Mouse (Mus musculus): ENCODE measurements around the gene Cd72. TPM values are rescaled to one million over a fixed set of nuclear protein-coding genes. Genes with fewer than 3 reads are reported as not detected.

The Cd72 gene
- polyA plus RNA-seq, 1 experiment from 2014 or later = 7.9 TPM

GRCm38 (mm10) chr4:43470301-43470700, 15.9 kb upstream of the Cd72 start:
- Histone ChIP-seq H3K27ac (replicated peaks; ENCODE audit: low read depth, low read length) (no peak overlapping the region), H3K27me3 (ENCODE audit: control insufficient read depth, insufficient read depth, low read length) (no peaks in the 10 kb centered on the region), H3K4me2 (ENCODE audit: low read length) (no peak overlapping the region), H3K4me3 (replicated peaks; ENCODE audit: low read depth, low read length) (no peak overlapping the region), H3K36me3 (ENCODE audit: control insufficient read depth, insufficient read depth, low read length) (no peaks in the 10 kb centered on the region), H3K9me3 (ENCODE audit: control insufficient read depth, low read length) (no peaks in the 10 kb centered on the region), H3K4me1 (ENCODE audit: control insufficient read depth, insufficient read depth, low read length) (no peaks in the 10 kb centered on the region), H3K9ac (replicated peaks; ENCODE audit: low read length) (no peak overlapping the region)
- whole genome bisulfite sequencing = 95% methylated on average over 10 of the region's 10 CpGs
- ATAC-seq (ENCODE audit: low FRiP score, low TSS enrichment) = no peak
- DNase-seq = no peak

GRCm38 (mm10) chr4:43466872-43467271, 12.4 kb upstream of the Cd72 start:
- no peak for ATAC-seq (ENCODE audit: low FRiP score, low TSS enrichment)

GRCm38 (mm10) chr4:43465935-43466334, 11.5 kb upstream of the Cd72 start:
- ATAC-seq (ENCODE audit: low FRiP score, low TSS enrichment) (no peak), DNase-seq (no peak)
- H3K4me3 ChIP-seq (replicated peaks; ENCODE audit: low read depth, low read length) = no peak overlapping the region
- no peak overlapping the region for H3K4me2 ChIP-seq (ENCODE audit: low read length)
- no peaks in the 10 kb centered on the region for H3K4me1 ChIP-seq (ENCODE audit: control insufficient read depth, insufficient read depth, low read length)
- no peaks in the 10 kb centered on the region for H3K36me3 ChIP-seq (ENCODE audit: control insufficient read depth, insufficient read depth, low read length)
- no peaks in the 10 kb centered on the region for H3K9me3 ChIP-seq (ENCODE audit: control insufficient read depth, low read length)
- WGBS = 89% methylated on average over 6 of the region's 6 CpGs
- no peak overlapping the region for H3K27ac ChIP-seq (replicated peaks; ENCODE audit: low read depth, low read length)
- H3K27me3 ChIP-seq (ENCODE audit: control insufficient read depth, insufficient read depth, low read length) = no peaks in the 10 kb centered on the region
- H3K9ac ChIP-seq (replicated peaks; ENCODE audit: low read length) = no peak overlapping the region

More at GRCm38 (mm10) chr4:43466872-43467271, 12.4 kb upstream of the Cd72 start:
- H3K4me2 ChIP-seq (ENCODE audit: low read length) = no peak overlapping the region
- no peak overlapping the region for H3K4me3 ChIP-seq (replicated peaks; ENCODE audit: low read depth, low read length)
- no peaks in the 10 kb centered on the region for H3K36me3 ChIP-seq (ENCODE audit: control insufficient read depth, insufficient read depth, low read length)
- H3K27ac ChIP-seq (replicated peaks; ENCODE audit: low read depth, low read length) = no peak overlapping the region
- H3K4me1 ChIP-seq (ENCODE audit: control insufficient read depth, insufficient read depth, low read length) = no peaks in the 10 kb centered on the region
- no peaks in the 10 kb centered on the region for H3K27me3 ChIP-seq (ENCODE audit: control insufficient read depth, insufficient read depth, low read length)
- DNase-seq = no peak
- no peak overlapping the region for H3K9ac ChIP-seq (replicated peaks; ENCODE audit: low read length)
- H3K9me3 ChIP-seq (ENCODE audit: control insufficient read depth, low read length) = no peaks in the 10 kb centered on the region
- WGBS = 93% methylated on average over 7 of the region's 7 CpGs

GRCm38 (mm10) chr4:43463102-43463501, 8.7 kb upstream of the Cd72 start:
- Histone ChIP-seq H3K27ac (replicated peaks; ENCODE audit: low read depth, low read length) (no peak overlapping the region), H3K27me3 (ENCODE audit: control insufficient read depth, insufficient read depth, low read length) (no peaks in the 10 kb centered on the region), H3K9ac (replicated peaks; ENCODE audit: low read length) (no peak overlapping the region), H3K9me3 (ENCODE audit: control insufficient read depth, low read length) (no peaks in the 10 kb centered on the region), H3K4me2 (ENCODE audit: low read length) (no peak overlapping the region), H3K4me1 (ENCODE audit: control insufficient read depth, insufficient read depth, low read length) (no peaks in the 10 kb centered on the region), H3K36me3 (ENCODE audit: control insufficient read depth, insufficient read depth, low read length) (no peaks in the 10 kb centered on the region), H3K4me3 (replicated peaks; ENCODE audit: low read depth, low read length) (no peak overlapping the region)
- DNase-seq (no peak), ATAC-seq (ENCODE audit: low FRiP score, low TSS enrichment) (no peak)
- WGBS = 95% methylated on average over 5 of the region's 5 CpGs

GRCm38 (mm10) chr4:43457124-43457523, 2.7 kb upstream of the Cd72 start:
- no peak overlapping the region for H3K27ac ChIP-seq (replicated peaks; ENCODE audit: low read depth, low read length)
- DNase-seq (no peak), ATAC-seq (ENCODE audit: low FRiP score, low TSS enrichment) (no peak)
- H3K27me3 ChIP-seq (ENCODE audit: control insufficient read depth, insufficient read depth, low read length) = no peaks in the 10 kb centered on the region
- H3K36me3 ChIP-seq (ENCODE audit: control insufficient read depth, insufficient read depth, low read length) = no peaks in the 10 kb centered on the region
- H3K4me1 ChIP-seq (ENCODE audit: control insufficient read depth, insufficient read depth, low read length) = peaks cover 11% of the 10 kb centered on the region; the same call in 1 of the 2 replicates
- H3K4me2 ChIP-seq (ENCODE audit: low read length) = no peak overlapping the region
- no peak overlapping the region for H3K9ac ChIP-seq (replicated peaks; ENCODE audit: low read length)
- H3K9me3 ChIP-seq (ENCODE audit: control insufficient read depth, low read length) = no peaks in the 10 kb centered on the region
- no peak overlapping the region for H3K4me3 ChIP-seq (replicated peaks; ENCODE audit: low read depth, low read length)
- 26% methylated on average over 8 of the region's 8 CpGs for WGBS

GRCm38 (mm10) chr4:43456470-43456869, 2.0 kb upstream of the Cd72 start:
- WGBS = 36% methylated on average over 4 of the region's 4 CpGs
- Histone ChIP-seq H3K9me3 (ENCODE audit: control insufficient read depth, low read length) (no peaks in the 10 kb centered on the region), H3K4me2 (ENCODE audit: low read length) (no peak overlapping the region), H3K27ac (replicated peaks; ENCODE audit: low read depth, low read length) (no peak overlapping the region), H3K36me3 (ENCODE audit: control insufficient read depth, insufficient read depth, low read length) (no peaks in the 10 kb centered on the region), H3K4me1 (ENCODE audit: control insufficient read depth, insufficient read depth, low read length) (peaks cover 11% of the 10 kb centered on the region; the same call in 1 of the 2 replicates), H3K4me3 (replicated peaks; ENCODE audit: low read depth, low read length) (no peak overlapping the region), H3K9ac (replicated peaks; ENCODE audit: low read length) (no peak overlapping the region), H3K27me3 (ENCODE audit: control insufficient read depth, insufficient read depth, low read length) (no peaks in the 10 kb centered on the region)
- ATAC-seq (ENCODE audit: low FRiP score, low TSS enrichment) = no peak
- no peak for DNase-seq

GRCm38 (mm10) chr4:43453413-43453812, 1.0 kb downstream of the Cd72 start:
- Histone ChIP-seq H3K9ac (replicated peaks; ENCODE audit: low read length) (0 out of 2 replicates have a peak overlapping the region, but pooled peaks have one; percentile 16), H3K4me3 (replicated peaks; ENCODE audit: low read depth, low read length) (peak overlapping the region; percentile 10; the same call in 1 of the 2 replicates)
- no peak for ATAC-seq (ENCODE audit: low FRiP score, low TSS enrichment)

GRCm38 (mm10) chr4:43452315-43452714, 2.1 kb downstream of the Cd72 start:
- Histone ChIP-seq H3K27ac (replicated peaks; ENCODE audit: low read depth, low read length) (no peak overlapping the region), H3K36me3 (ENCODE audit: control insufficient read depth, insufficient read depth, low read length) (peaks cover 16% of the 10 kb centered on the region), H3K27me3 (ENCODE audit: control insufficient read depth, insufficient read depth, low read length) (no peaks in the 10 kb centered on the region), H3K4me3 (replicated peaks; ENCODE audit: low read depth, low read length) (no peak overlapping the region), H3K4me1 (ENCODE audit: control insufficient read depth, insufficient read depth, low read length) (peaks cover 11% of the 10 kb centered on the region; the same call in 1 of the 2 replicates), H3K4me2 (ENCODE audit: low read length) (no peak overlapping the region), H3K9ac (replicated peaks; ENCODE audit: low read length) (no peak overlapping the region), H3K9me3 (ENCODE audit: control insufficient read depth, low read length) (no peaks in the 10 kb centered on the region)
- ATAC-seq (ENCODE audit: low FRiP score, low TSS enrichment) = no peak
- DNase-seq = no peak
- 65% methylated on average over 11 of the region's 11 CpGs for WGBS

More at GRCm38 (mm10) chr4:43453413-43453812, 1.0 kb downstream of the Cd72 start:
- DNase-seq = peak; percentile 40
- Histone ChIP-seq H3K36me3 (ENCODE audit: control insufficient read depth, insufficient read depth, low read length) (0 out of 2 replicates have a peak, but pooled peaks cover 5% of the 10 kb centered on the region), H3K9me3 (ENCODE audit: control insufficient read depth, low read length) (no peaks in the 10 kb centered on the region), H3K4me1 (ENCODE audit: control insufficient read depth, insufficient read depth, low read length) (peaks cover 11% of the 10 kb centered on the region; the same call in 1 of the 2 replicates), H3K27me3 (ENCODE audit: control insufficient read depth, insufficient read depth, low read length) (no peaks in the 10 kb centered on the region), H3K27ac (replicated peaks; ENCODE audit: low read depth, low read length) (no peak overlapping the region), H3K4me2 (ENCODE audit: low read length) (peak overlapping the region; percentile 47)
- under 1% methylated on average over 18 of the region's 18 CpGs for WGBS

GRCm38 (mm10) chr4:43448554-43448953, 5.9 kb downstream of the Cd72 start:
- peaks cover 42% of the 10 kb centered on the region for H3K36me3 ChIP-seq (ENCODE audit: control insufficient read depth, insufficient read depth, low read length)
- peaks cover 16% of the 10 kb centered on the region for H3K4me1 ChIP-seq (ENCODE audit: control insufficient read depth, insufficient read depth, low read length)
- H3K9ac ChIP-seq (replicated peaks; ENCODE audit: low read length) = no peak overlapping the region
- WGBS = 89% methylated on average over 3 of the region's 3 CpGs
- no peaks in the 10 kb centered on the region for H3K9me3 ChIP-seq (ENCODE audit: control insufficient read depth, low read length)
- no peak overlapping the region for H3K4me3 ChIP-seq (replicated peaks; ENCODE audit: low read depth, low read length)
- no peaks in the 10 kb centered on the region for H3K27me3 ChIP-seq (ENCODE audit: control insufficient read depth, insufficient read depth, low read length)
- DNase-seq = no peak
- H3K4me2 ChIP-seq (ENCODE audit: low read length) = no peak overlapping the region
- ATAC-seq (ENCODE audit: low FRiP score, low TSS enrichment) = no peak
- H3K27ac ChIP-seq (replicated peaks; ENCODE audit: low read depth, low read length) = no peak overlapping the region
